Mouse (Mus musculus) embryonic facial prominence, embryonic 12.5 days (tissue): ENCODE measurements at regions not wholly inside any gene's neighbourhood (a gene's known extent, or its start where the extent isn't known, plus 50 kb on each side); places are given as distances from the start of the nearest gene placed in this dataset.
A peak's percentile ranks its signal among the peaks of the same experiment; 100 is the strongest.

Experiments used
- ATAC-seq: fragments of 200-750 bp; cut with Nextera tagmentation; 2 replicates; pipeline ENCODE4 v1.8.0; 2017; ENCODE audit not compliant: insufficient number of reproducible peaks, insufficient read depth, low FRiP score, low TSS enrichment
- H3K27ac ChIP-seq: fragments of 300-500 bp; sonication (generic); 2 replicates; pipeline ENCODE4 v1.5.1; 2016; ENCODE audit warnings: mild to moderate bottlenecking
- H3K27me3 ChIP-seq: fragments of 300-500 bp; sonication (generic); 2 replicates; pipeline ENCODE4 v1.6.1; 2016; ENCODE audit warnings: mild to moderate bottlenecking, moderate library complexity
- H3K36me3 ChIP-seq: fragments of 300-500 bp; sonication (generic); 2 replicates; pipeline ENCODE4 v1.6.1; 2016; ENCODE audit warnings: mild to moderate bottlenecking
- H3K4me1 ChIP-seq: fragments of 300-500 bp; sonication (generic); 2 replicates; pipeline ENCODE4 v1.6.1; 2016
- H3K4me2 ChIP-seq: fragments of 300-500 bp; sonication (generic); replicated peaks from 2 replicates; pipeline ENCODE4 v1.6.1; 2016; ENCODE audit warnings: mild to moderate bottlenecking, moderate library complexity
- H3K4me3 ChIP-seq: fragments of 300-500 bp; sonication (generic); 2 replicates; pipeline ENCODE4 v1.5.1; 2016; ENCODE audit warnings: mild to moderate bottlenecking
- H3K9ac ChIP-seq: fragments of 300-500 bp; sonication (generic); 2 replicates; pipeline ENCODE4 v1.6.1; 2016; ENCODE audit warnings: mild to moderate bottlenecking, moderate library complexity
- H3K9me3 ChIP-seq: fragments of 300-500 bp; sonication (generic); 2 replicates; pipeline ENCODE4 v1.6.1; 2016; ENCODE audit warnings: mild to moderate bottlenecking, moderate library complexity
- WGBS: fragments of 180-500 bp; shearing (Covaris S2); methylation state at CpG from one replicate; pipeline ENCODE4 v1.1.7; 2016; 5-methylcytosine and 5-hydroxymethylcytosine counted together

DNA sequence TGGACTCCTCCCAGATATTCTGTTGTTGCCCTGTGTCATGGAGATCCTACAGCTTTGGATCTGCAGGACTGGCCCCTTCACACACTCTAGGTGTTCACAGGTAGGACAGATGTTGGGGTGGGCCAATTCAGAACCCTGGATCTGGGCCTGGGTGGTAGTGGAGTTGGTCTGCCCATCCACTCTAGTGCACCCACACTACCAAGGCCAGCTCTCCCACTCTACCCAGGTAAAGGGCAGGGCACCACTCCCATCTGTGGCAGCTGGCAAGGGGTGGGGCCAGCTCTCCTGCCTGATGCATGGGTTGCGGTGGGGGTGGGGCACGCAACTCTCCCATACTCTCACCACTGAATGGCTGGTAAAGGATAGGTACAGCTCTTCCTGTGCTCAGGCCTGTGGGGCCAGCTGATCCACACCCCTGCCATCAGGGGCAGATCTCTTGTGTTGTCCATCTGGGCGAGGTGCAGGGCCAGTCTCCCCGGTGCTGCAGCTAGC is 76.5 kb downstream of the Gja1 start:
- no peak overlapping the region for H3K9ac ChIP-seq
- ATAC-seq, result no peak
- no peaks in the 10 kb centered on the region for H3K36me3 ChIP-seq
- no peaks in the 10 kb centered on the region for H3K4me1 ChIP-seq
- H3K27me3 ChIP-seq, result no peaks in the 10 kb centered on the region
- H3K4me3 ChIP-seq, result no peak overlapping the region
- H3K4me2 ChIP-seq, result no peak overlapping the region
- no peak overlapping the region for H3K27ac ChIP-seq
- no peaks in the 10 kb centered on the region for H3K9me3 ChIP-seq
- WGBS, result 84% methylated on average over 4 of the region's 4 CpGs

DNA sequence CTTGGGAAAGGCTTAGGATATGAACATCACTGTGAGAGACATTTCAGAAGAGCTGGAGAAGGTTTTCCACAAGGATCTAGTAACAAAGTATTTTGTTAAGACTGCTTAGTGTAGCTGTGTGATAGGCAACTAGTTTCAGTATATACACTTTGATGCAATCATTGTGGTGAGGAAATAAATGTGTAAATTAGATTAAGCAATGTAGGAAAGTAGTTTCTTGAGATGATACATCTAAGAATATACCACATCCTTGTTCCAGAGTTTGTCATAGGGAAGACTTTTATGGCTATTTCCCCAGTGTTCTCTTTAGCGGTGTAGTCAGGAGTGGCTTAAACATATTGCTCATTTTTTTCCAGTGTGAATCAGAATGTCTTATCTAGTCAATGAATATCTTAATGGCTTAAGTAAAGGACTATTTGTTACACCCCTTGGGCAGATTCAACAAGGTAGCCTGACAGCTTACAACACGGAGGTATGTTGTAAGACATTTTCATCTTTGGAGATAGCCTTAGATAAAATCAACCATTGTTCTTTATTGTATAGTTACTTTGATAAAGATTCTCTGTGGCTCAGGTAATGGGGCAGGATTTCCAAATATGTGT is 78.8 kb downstream of the Gja1 start:
- Histone ChIP-seq H3K4me3 (no peak overlapping the region), H3K27ac (no peak overlapping the region), H3K9ac (no peak overlapping the region), H3K27me3 (no peaks in the 10 kb centered on the region), H3K9me3 (no peaks in the 10 kb centered on the region), H3K36me3 (no peaks in the 10 kb centered on the region), H3K4me2 (no peak overlapping the region), H3K4me1 (no peaks in the 10 kb centered on the region)
- ATAC-seq, result no peak
- WGBS, result 92% methylated on average over 2 of the region's 2 CpGs

DNA sequence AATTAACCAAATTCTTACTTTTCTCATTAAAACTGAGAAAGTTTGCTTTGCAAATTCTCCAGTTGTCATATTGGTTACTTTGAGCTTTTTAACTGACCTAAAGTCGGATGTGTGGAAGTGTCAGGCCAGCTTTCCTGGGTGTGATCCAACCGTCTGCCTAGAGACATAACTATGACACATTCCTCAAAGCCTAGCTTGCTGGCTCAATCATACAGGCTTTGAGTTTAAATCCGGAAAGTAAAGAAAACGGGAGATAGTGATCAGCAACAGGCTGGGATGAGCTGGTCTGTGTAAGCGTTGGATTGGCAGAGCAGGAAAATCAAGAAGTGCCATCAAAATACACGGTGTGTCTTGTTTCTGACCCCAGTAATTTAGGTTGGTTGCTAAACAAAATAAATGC is 91.4 kb downstream of the Gja1 start:
- H3K27me3 ChIP-seq, result no peaks in the 10 kb centered on the region
- no peaks in the 10 kb centered on the region for H3K9me3 ChIP-seq
- peak overlapping the region; percentile 20; the same call in 1 of the 2 replicates for H3K4me3 ChIP-seq
- no peak for ATAC-seq
- no peaks in the 10 kb centered on the region for H3K4me1 ChIP-seq
- no peaks in the 10 kb centered on the region for H3K36me3 ChIP-seq
- no peak overlapping the region; the same call in 1 of the 2 replicates for H3K27ac ChIP-seq
- H3K4me2 ChIP-seq, result no peak overlapping the region; the same call in 1 of the 2 replicates
- H3K9ac ChIP-seq, result no peak overlapping the region
- WGBS, result 27% methylated on average over 6 of the region's 6 CpGs

DNA sequence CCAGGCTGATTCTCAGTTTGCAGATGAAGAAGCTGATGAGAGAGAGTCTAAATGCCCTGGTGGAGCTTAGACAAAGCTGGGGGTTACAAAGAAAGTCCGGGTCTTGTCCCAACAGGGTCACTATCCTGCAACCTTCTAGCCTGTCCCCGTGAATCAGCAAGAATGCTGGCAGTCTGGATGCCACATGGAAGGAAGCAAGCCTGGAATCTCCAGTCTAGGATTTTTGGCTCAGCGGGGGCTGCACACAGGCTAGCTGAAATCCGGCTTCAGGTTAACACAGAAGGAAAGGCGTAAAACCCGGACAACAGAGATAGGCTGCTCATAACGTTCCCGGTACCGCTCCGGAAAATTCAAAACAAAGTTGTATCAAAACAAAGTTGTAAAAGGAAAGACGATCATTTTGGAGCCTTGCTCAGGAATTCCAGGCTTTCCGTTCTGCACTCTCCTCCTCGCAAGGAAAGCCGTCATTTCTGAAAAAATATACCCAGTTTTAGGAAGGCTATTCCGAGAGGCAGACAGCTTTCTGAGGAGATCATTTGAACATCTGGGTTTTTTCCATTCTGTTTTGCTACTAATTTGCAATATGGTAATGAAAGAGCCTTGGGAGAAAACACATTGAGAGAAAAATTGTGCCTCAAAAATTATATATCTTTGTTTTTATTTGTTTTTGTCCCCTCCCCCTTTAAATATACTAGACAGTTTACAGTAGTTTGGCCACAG is 92.0 kb downstream of the Gja1 start:
- ATAC-seq, result no peak; the same call in 1 of the 2 replicates

DNA sequence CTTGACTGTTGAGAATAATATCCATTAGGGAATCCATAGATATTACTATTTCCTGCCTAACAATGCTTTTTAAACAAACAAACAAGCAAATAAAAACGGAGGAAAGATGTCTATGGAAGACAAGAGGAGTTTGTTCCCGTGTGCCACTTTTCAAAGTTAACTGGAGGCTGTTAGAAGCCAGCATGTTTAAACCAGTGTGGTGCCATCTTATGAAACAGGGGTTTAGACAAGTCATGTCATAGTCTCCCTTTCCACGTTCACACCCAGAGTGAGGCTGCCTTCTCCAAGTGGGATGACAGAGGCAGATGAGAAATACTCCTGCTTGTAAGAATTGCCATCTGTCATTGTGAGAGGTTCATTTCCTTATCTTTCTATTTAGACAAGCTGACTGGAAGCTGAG is 92.8 kb downstream of the Gja1 start:
- H3K4me2 ChIP-seq, result no peak overlapping the region
- H3K9me3 ChIP-seq, result no peaks in the 10 kb centered on the region
- no peak for ATAC-seq
- no peak overlapping the region for H3K27ac ChIP-seq
- no peak overlapping the region for H3K9ac ChIP-seq
- no peak overlapping the region for H3K4me3 ChIP-seq
- H3K36me3 ChIP-seq, result no peaks in the 10 kb centered on the region
- H3K27me3 ChIP-seq, result no peaks in the 10 kb centered on the region
- WGBS, result 71% methylated on average over 3 of the region's 3 CpGs
- H3K4me1 ChIP-seq, result no peaks in the 10 kb centered on the region

More for the DNA sequence above, 92.0 kb downstream of the Gja1 start:
- 12% methylated on average over 15 of the region's 15 CpGs for WGBS
- Histone ChIP-seq H3K36me3 (no peaks in the 10 kb centered on the region), H3K27me3 (no peaks in the 10 kb centered on the region), H3K4me1 (no peaks in the 10 kb centered on the region), H3K4me2 (peak overlapping the region; percentile 37), H3K9me3 (no peaks in the 10 kb centered on the region), H3K9ac (no peak overlapping the region), H3K27ac (peak overlapping the region; percentile 78), H3K4me3 (peak overlapping the region; percentile 20)

DNA sequence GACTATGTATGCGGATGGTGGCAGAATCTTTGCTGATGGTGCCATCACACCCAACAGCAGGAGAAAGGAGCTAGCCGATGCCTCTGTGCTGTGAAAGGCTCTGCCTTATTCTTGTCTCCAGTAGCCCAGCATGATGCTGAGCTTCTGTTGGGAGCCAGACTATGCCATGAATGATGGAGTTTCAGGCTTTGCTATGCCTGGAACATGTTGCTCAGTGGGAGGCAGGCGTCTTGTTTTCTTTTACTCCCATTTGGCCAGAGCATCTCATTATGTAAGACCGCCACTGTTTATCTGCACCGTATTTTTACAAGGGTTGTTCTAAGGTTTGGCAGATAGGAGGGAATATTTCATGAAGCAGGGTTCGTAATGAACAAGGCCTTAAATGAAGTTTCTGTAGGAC is 97.8 kb downstream of the Gja1 start:
- WGBS, result 77% methylated on average over 6 of the region's 6 CpGs
- Histone ChIP-seq H3K4me2 (no peak overlapping the region), H3K27me3 (no peaks in the 10 kb centered on the region), H3K9me3 (no peaks in the 10 kb centered on the region), H3K36me3 (no peaks in the 10 kb centered on the region), H3K4me1 (no peaks in the 10 kb centered on the region), H3K9ac (no peak overlapping the region), H3K27ac (no peak overlapping the region), H3K4me3 (no peak overlapping the region)
- no peak for ATAC-seq

DNA sequence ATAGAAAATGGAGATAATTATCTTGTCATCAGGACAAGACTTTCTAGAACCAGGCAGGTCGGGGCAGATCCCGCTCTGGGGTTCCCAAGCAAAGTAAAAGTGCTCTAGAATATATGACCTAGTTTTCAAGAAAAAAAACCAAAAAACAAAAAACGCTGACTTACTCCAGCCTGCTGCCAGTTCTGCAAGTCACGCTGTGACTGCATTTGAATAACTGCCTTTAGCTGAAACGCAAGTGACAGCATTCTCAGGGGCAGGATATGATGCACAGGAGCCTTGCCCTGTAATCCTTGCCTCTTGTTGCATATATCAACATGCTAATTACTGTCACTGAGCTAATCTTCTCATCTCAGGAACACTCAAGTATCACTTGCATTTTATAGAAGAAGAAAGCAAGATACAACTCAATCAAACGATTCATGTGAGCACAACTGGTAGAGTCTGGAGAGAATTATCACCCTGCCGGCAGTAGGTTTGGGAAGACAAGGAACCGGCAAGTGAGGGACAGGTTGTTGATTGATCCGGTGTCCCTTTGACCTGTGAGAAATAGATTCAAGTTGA is 105.1 kb downstream of the Gja1 start:
- Histone ChIP-seq H3K9ac (no peak overlapping the region), H3K27me3 (no peaks in the 10 kb centered on the region), H3K27ac (no peak overlapping the region), H3K4me1 (no peaks in the 10 kb centered on the region; the same call in 1 of the 2 replicates), H3K36me3 (no peaks in the 10 kb centered on the region), H3K4me2 (no peak overlapping the region), H3K4me3 (no peak overlapping the region), H3K9me3 (no peaks in the 10 kb centered on the region)
- WGBS, result 42% methylated on average over 9 of the region's 9 CpGs
- no peak for ATAC-seq

DNA sequence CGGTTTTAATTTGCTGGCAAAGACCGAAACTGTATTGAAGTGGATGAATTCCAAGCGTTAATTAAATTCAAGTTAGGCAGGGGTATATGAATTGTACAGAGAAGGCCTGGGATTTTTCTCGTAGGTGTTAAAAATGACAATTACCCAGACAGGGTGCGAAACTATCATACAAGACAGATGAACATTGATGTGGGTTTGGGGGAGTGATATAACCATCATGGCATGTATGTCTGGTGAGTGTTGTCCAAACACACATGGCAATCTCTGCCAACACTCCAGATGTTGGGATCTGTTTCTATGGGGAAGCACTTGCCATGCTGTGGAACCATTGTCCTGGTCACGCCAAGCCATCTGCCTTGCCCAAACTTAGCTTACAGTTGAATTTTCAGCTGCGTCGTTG is 107.8 kb downstream of the Gja1 start:
- Histone ChIP-seq H3K27ac (no peak overlapping the region), H3K27me3 (no peaks in the 10 kb centered on the region), H3K36me3 (no peaks in the 10 kb centered on the region), H3K4me3 (no peak overlapping the region), H3K4me2 (no peak overlapping the region), H3K9me3 (no peaks in the 10 kb centered on the region), H3K9ac (no peak overlapping the region), H3K4me1 (no peaks in the 10 kb centered on the region; the same call in 1 of the 2 replicates)
- ATAC-seq, result no peak
- WGBS, result 92% methylated on average over 8 of the region's 8 CpGs

DNA sequence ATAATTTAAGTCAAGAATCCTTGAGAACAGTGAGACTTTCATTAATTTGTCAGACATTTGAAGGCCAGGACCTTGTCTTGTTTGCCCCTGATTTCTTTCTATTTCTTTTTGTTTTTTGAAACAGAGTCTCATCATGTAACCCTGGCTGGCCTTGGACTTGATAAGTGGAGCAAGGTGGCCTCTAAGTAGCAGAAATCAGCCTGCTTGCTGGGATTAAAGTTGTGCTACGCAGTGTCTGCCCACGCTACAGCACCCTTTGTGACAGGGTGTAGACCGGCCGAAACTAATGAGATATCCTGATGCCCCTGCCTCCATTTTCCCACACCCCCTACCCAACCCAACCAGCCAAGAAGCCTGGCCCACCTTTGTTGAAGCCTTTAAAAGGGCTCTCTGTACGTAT is 108.6 kb downstream of the Gja1 start:
- no peak for ATAC-seq
- no peaks in the 10 kb centered on the region; the same call in 1 of the 2 replicates for H3K4me1 ChIP-seq
- no peak overlapping the region for H3K4me3 ChIP-seq
- no peaks in the 10 kb centered on the region for H3K36me3 ChIP-seq
- no peak overlapping the region for H3K9ac ChIP-seq
- H3K27me3 ChIP-seq, result no peaks in the 10 kb centered on the region
- no peaks in the 10 kb centered on the region for H3K9me3 ChIP-seq
- 94% methylated on average over 5 of the region's 5 CpGs for WGBS
- H3K4me2 ChIP-seq, result no peak overlapping the region
- H3K27ac ChIP-seq, result no peak overlapping the region

DNA sequence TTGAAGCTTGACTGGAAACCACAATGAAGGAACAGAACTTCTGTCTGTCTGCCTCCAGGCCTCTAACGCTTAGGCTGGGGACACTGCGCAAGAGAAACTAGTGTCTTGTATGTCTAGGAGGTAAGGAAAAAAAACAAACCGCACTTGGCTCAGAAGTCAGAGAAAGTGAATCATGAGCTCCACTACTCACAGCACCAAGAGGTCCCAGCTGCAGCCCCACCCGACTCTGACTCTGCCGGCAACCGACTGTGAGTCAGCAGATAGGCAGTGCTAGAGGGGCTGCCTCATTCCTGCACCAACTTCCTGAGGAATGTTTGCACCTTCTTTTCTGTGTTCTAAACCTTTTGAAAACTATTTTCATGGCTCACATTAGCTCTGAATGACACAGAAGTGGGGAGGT is 109.5 kb downstream of the Gja1 start:
- no peak for ATAC-seq
- Histone ChIP-seq H3K4me3 (no peak overlapping the region), H3K4me2 (no peak overlapping the region), H3K9ac (no peak overlapping the region), H3K9me3 (no peaks in the 10 kb centered on the region), H3K27ac (no peak overlapping the region), H3K4me1 (no peaks in the 10 kb centered on the region; the same call in 1 of the 2 replicates), H3K36me3 (no peaks in the 10 kb centered on the region), H3K27me3 (no peaks in the 10 kb centered on the region)
- 50% methylated on average over 6 of the region's 6 CpGs for WGBS

DNA sequence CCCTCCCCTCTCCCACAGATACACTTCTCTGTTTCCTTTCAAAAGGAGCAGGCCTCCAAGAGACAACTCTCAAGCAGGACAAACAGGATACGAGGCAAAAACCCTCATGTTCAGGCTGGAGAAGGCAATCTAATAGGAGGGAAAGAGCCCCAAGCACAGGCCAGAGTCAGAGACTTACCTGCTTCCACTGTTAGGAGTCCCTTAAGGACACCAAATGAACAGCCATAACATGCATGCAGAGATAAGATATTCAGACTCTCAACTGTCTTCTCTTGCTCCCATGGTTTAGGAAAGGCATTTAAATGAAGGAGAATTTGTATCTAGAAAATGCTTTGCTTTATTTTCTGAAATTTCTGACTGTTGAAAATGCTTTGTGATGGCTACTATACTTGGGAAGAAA is 116.3 kb downstream of the Gja1 start:
- Histone ChIP-seq H3K4me1 (no peaks in the 10 kb centered on the region), H3K9ac (no peak overlapping the region), H3K9me3 (no peaks in the 10 kb centered on the region), H3K36me3 (no peaks in the 10 kb centered on the region), H3K4me2 (no peak overlapping the region), H3K27me3 (no peaks in the 10 kb centered on the region), H3K4me3 (no peak overlapping the region), H3K27ac (no peak overlapping the region)
- no peak for ATAC-seq
- 59% methylated on average over 1 of the region's 1 CpGs for WGBS

DNA sequence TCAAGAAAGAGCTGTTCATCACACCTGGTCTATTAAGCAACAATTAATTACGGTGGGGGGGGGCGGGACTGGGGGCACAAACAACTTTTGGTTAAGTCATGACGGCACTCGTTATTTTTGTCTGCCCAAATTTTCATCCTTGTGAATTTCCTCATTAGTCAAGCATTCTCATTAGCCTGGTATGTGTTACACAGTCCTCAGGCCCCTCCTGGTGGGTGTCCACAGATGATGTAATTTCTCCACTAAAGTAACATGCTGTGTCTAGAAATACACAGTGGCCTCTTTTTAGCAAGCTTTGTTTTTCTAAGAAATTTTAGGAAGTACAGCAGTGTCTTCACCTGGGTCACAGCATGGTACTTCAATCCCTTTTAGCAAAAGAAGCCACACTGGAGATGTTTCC is 118.2 kb downstream of the Gja1 start:
- Histone ChIP-seq H3K9ac (no peak overlapping the region), H3K27me3 (no peaks in the 10 kb centered on the region), H3K4me2 (no peak overlapping the region), H3K9me3 (no peaks in the 10 kb centered on the region), H3K36me3 (no peaks in the 10 kb centered on the region), H3K4me1 (no peaks in the 10 kb centered on the region), H3K4me3 (no peak overlapping the region), H3K27ac (no peak overlapping the region)
- WGBS, result 82% methylated on average over 4 of the region's 4 CpGs
- no peak for ATAC-seq
